Mouse (Mus musculus): ENCODE data around the gene Tmem132d. TPM values are rescaled to one million over a fixed set of nuclear protein-coding genes. Genes with fewer than 3 reads are reported as not detected.

The Tmem132d gene
- total RNA-seq, 2 experiments from 2014 or later: 0.14 TPM; not detected in 1

GRCm38 (mm10) chr5:127926686-127927085, 506.2 kb downstream of the Tmem132d start:
- DNase-seq: no peak

GRCm38 (mm10) chr5:127924106-127924505, 508.8 kb downstream of the Tmem132d start:
- no peak for DNase-seq

- DNase-seq: no peak
Observed at GRCm38 (mm10) chr5:127919171-127919570, 513.7 kb downstream of the Tmem132d start.

- no peak for DNase-seq
Observed at GRCm38 (mm10) chr5:127918376-127918775, 514.5 kb downstream of the Tmem132d start.

- DNase-seq: no peak
Observed at GRCm38 (mm10) chr5:127914157-127914556, 518.7 kb downstream of the Tmem132d start.

GRCm38 (mm10) chr5:127911603-127912002, 521.3 kb downstream of the Tmem132d start:
- DNase-seq: no peak

GRCm38 (mm10) chr5:127910356-127910755, 522.5 kb downstream of the Tmem132d start:
- DNase-seq: no peak

- DNase-seq: no peak
Observed at GRCm38 (mm10) chr5:127895176-127895575, 537.7 kb downstream of the Tmem132d start.

GRCm38 (mm10) chr5:127885566-127886505, 547.0 kb downstream of the Tmem132d start:
- no peak for DNase-seq

- DNase-seq: no peak
Observed at GRCm38 (mm10) chr5:127883021-127883420, 549.9 kb downstream of the Tmem132d start.

GRCm38 (mm10) chr5:127874461-127874860, 558.4 kb downstream of the Tmem132d start:
- no peak for DNase-seq

GRCm38 (mm10) chr5:127865157-127865556, 567.7 kb downstream of the Tmem132d start:
- no peak for DNase-seq

GRCm38 (mm10) chr5:127859719-127860118, 573.2 kb downstream of the Tmem132d start:
- no peak for DNase-seq

- no peak for DNase-seq
Observed at GRCm38 (mm10) chr5:127852305-127852704, 580.6 kb downstream of the Tmem132d start.

GRCm38 (mm10) chr5:127831791-127832190, 601.1 kb downstream of the Tmem132d start:
- no peak for DNase-seq

GRCm38 (mm10) chr5:127830831-127831230, 602.0 kb downstream of the Tmem132d start:
- DNase-seq: no peak

GRCm38 (mm10) chr5:127828756-127829155, 604.1 kb downstream of the Tmem132d start:
- DNase-seq: no peak

GRCm38 (mm10) chr5:127821960-127822359, 610.9 kb downstream of the Tmem132d start:
- no peak for DNase-seq

GRCm38 (mm10) chr5:127815292-127815691, 617.6 kb downstream of the Tmem132d start:
- DNase-seq: no peak

- DNase-seq: no peak
Observed at GRCm38 (mm10) chr5:127807419-127807818, 625.5 kb downstream of the Tmem132d start.

GRCm38 (mm10) chr5:127806850-127807249, 626.0 kb downstream of the Tmem132d start:
- no peak for DNase-seq

GRCm38 (mm10) chr5:127800907-127801306, 632.0 kb downstream of the Tmem132d start:
- no peak for DNase-seq

- DNase-seq: no peak
Observed at GRCm38 (mm10) chr5:127781221-127781620, 651.7 kb downstream of the Tmem132d start.

- no peak for DNase-seq
Observed at GRCm38 (mm10) chr5:127775749-127776148, 657.1 kb downstream of the Tmem132d start.

Data from heart, postnatal 4 days (tissue).